Comparison of ENCODE assay signal across 10 mouse cellular contexts in genomic region chr16:96235366-96235970, GRCm38 (mm10). TPM values are rescaled to one million over a fixed set of nuclear protein-coding genes. Genes with fewer than 3 reads are reported as not detected.
DNase-seq lines count a peak whose midpoint lies in the region; ATAC-seq and TF ChIP-seq lines count a peak whose summit lies in the region.
"Had no signal": no experiment of that assay in that cellular context is flagged by ENCODE, and none has a peak within 500 bp of the region (broad histone marks: within the 10 kb centered on the region; RNA-seq: fewer than 3 reads in every experiment).

Gene B3galt5 (plus strand): TSS chr16:96235801.

- TF ChIP-seq CTCF in lung, adult 2 months (IDR thresholded peaks at IDR 0.05; ENCODE audit: insufficient read depth, low read length) = no peak

- no peaks in the 10 kb centered on the region for H3K4me1 ChIP-seq in lung, embryonic 15.5 days
- no peaks in the 10 kb centered on the region for H3K4me1 ChIP-seq in lung, adult 2 months (ENCODE audit: control insufficient read depth, insufficient read depth, low read length)
- H3K4me1 ChIP-seq in forebrain, embryonic 12.5 days = peaks cover 8% of the 10 kb centered on the region
- peaks cover 10% of the 10 kb centered on the region for H3K4me1 ChIP-seq in neural tube, embryonic 15.5 days
- H3K4me1 ChIP-seq: heart, embryonic 15.5 days had no signal

- H3K9ac ChIP-seq in lung, embryonic 15.5 days = no peak within 1 kb of the TSS
- no peak within 1 kb of the TSS for H3K9ac ChIP-seq in forebrain, embryonic 12.5 days
- H3K9ac ChIP-seq in neural tube, embryonic 15.5 days (replicated peaks) = 0 out of 2 replicates have a peak within 1 kb of the TSS, but pooled peaks have one; percentile 11
- H3K9ac ChIP-seq: heart, embryonic 15.5 days; liver, postnatal 0 days had no signal

- no peak within 1 kb of the TSS for H3K4me3 ChIP-seq in lung, embryonic 15.5 days
- H3K4me3 ChIP-seq in lung, adult 2 months (replicated peaks; ENCODE audit: extremely low read depth, low read depth, low read length) = no peak within 1 kb of the TSS
- H3K4me3 ChIP-seq in forebrain, embryonic 12.5 days (replicated peaks) = no peak within 1 kb of the TSS
- H3K4me3 ChIP-seq in neural tube, embryonic 15.5 days (replicated peaks) = no peak within 1 kb of the TSS
- H3K4me3 ChIP-seq: heart, embryonic 15.5 days had no signal

- 60% methylated on average over 17 of the region's 17 CpGs for WGBS in lung, embryonic 15.5 days
- WGBS in lung, adult 2 months = 76% methylated on average over 17 of the region's 17 CpGs
- 56% methylated on average over 17 of the region's 17 CpGs for WGBS in forebrain, embryonic 12.5 days
- WGBS in neural tube, embryonic 15.5 days = 52% methylated on average over 17 of the region's 17 CpGs

- no peaks in the 10 kb centered on the region for H3K36me3 ChIP-seq in lung, embryonic 15.5 days
- H3K36me3 ChIP-seq in forebrain, embryonic 12.5 days (replicated peaks) = no peaks in the 10 kb centered on the region
- H3K36me3 ChIP-seq in neural tube, embryonic 15.5 days = no peaks in the 10 kb centered on the region
- H3K36me3 ChIP-seq: heart, embryonic 15.5 days had no signal

- peak; percentile 46; the same call in 1 of the 2 replicates for ATAC-seq in lung, embryonic 15.5 days (ENCODE audit: borderline replicate concordance, extremely low read depth, low FRiP score, low TSS enrichment)
- no peak for ATAC-seq in forebrain, embryonic 12.5 days (ENCODE audit: low FRiP score)
- ATAC-seq in neural tube, embryonic 15.5 days (ENCODE audit: low FRiP score) = peak; percentile 50; the same call in 1 of the 2 replicates
- ATAC-seq: liver, postnatal 0 days had no signal

- DNase-seq in lung, adult 2 months = no peak
- DNase-seq in layer of hippocampus, postnatal 25 days (ENCODE audit: extremely low spot score in 1 of 2, low spot score in 1 of 2) = no peak
- DNase-seq in ovary, adult 18-20 months (ENCODE audit: low spot score) = no peak
- DNase-seq in liver = no peak
- DNase-seq: cerebellum, adult 11 months; liver, postnatal 0 days had no signal

- no peak for TF ChIP-seq POLR2A in lung, adult 2 months (IDR thresholded peaks at IDR 0.05; ENCODE audit: borderline replicate concordance, extremely low read depth, low read depth, low read length)

- H3K4me2 ChIP-seq in lung, embryonic 15.5 days = peak within 1 kb of the TSS; percentile 38
- peak within 1 kb of the TSS; percentile 26 for H3K4me2 ChIP-seq in forebrain, embryonic 12.5 days
- H3K4me2 ChIP-seq in neural tube, embryonic 15.5 days = peak within 1 kb of the TSS; percentile 35
- H3K4me2 ChIP-seq: heart, embryonic 15.5 days had no signal

- no peak within 1 kb of the TSS for H3K27ac ChIP-seq in lung, embryonic 15.5 days
- H3K27ac ChIP-seq in forebrain, embryonic 12.5 days = no peak within 1 kb of the TSS
- peak within 1 kb of the TSS; percentile 51; the same call in 1 of the 2 replicates for H3K27ac ChIP-seq in neural tube, embryonic 15.5 days (replicated peaks)
- H3K27ac ChIP-seq: heart, embryonic 15.5 days had no signal

- no peaks in the 10 kb centered on the region for H3K9me3 ChIP-seq in lung, embryonic 15.5 days
- no peaks in the 10 kb centered on the region for H3K9me3 ChIP-seq in forebrain, embryonic 12.5 days
- H3K9me3 ChIP-seq in neural tube, embryonic 15.5 days (replicated peaks) = no peaks in the 10 kb centered on the region
- H3K9me3 ChIP-seq: heart, embryonic 15.5 days had no signal

- H3K27me3 ChIP-seq in lung, embryonic 15.5 days = no peaks in the 10 kb centered on the region
- no peaks in the 10 kb centered on the region for H3K27me3 ChIP-seq in forebrain, embryonic 12.5 days
- no peaks in the 10 kb centered on the region for H3K27me3 ChIP-seq in neural tube, embryonic 15.5 days (replicated peaks)
- H3K27me3 ChIP-seq: heart, embryonic 15.5 days had no signal

RNA-seq across cellular contexts. Expression of gene B3galt5, which starts in this region (rescaled TPM):
- polyA plus RNA-seq in lung, embryonic 15.5 days (2015; fragmentation: Nextera tagmentation; extraction: Ambion mirVana) = 3.3 TPM in 2 replicates
- polyA plus RNA-seq in lung, adult 2 months (2012; rRNA removed) = 0.35 TPM in 1 of 2 replicates, not detected in the other
- polyA plus RNA-seq in forebrain, embryonic 12.5 days (2016; fragmentation: Nextera tagmentation; extraction: Ambion mirVana) = 0.73 and 0.82 TPM in 2 replicates
- 10 to 100 TPM; 35.7 to 47.2 TPM for total RNA-seq in layer of hippocampus, postnatal 25 days (2021)
- 6.2 and 6.6 TPM in 2 replicates for polyA plus RNA-seq in neural tube, embryonic 15.5 days (2015; fragmentation: Nextera tagmentation; extraction: Ambion mirVana)
- polyA plus RNA-seq: liver, postnatal 0 days had no signal
